In the genomic region with DNA sequence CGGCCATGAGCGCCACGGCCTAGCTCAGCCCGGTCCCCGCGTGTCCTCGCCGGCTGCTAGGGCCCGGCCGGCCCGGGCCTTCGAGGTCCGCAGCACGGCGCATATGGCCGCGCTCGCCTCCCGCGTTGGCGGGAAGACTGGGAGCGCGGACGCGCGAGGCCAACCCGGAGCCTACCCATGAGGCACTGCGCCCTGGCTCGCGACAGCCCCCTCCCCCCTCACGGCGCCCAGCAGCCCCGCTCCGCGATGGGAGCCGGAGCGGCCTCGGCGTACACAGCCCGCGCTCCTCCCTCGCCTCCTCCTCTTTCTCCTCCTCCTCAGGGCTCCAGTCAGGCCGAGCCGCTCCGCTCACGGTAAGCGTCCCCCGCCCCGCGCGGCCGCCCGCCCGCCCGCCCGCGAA, we compare ENCODE assay signal across 8 mouse cellular contexts. TPM values are rescaled to one million over a fixed set of nuclear protein-coding genes. Genes with fewer than 3 reads are reported as not detected.
DNase-seq lines count a peak whose midpoint lies in the region; ATAC-seq and TF ChIP-seq lines count a peak whose summit lies in the region.

TSS of gene Zfp280d (plus strand) at position 184 of the 400 bp plus-strand sequence.

- DNase-seq in Patski (ENCODE audit: low read depth, low spot score) = no peak
- peak; percentile 94 to 95 for DNase-seq in cerebellum, postnatal 14 days
- peak; percentile 69 to 77 for DNase-seq in frontal cortex, postnatal 25 days (ENCODE audit: low spot score in 2 of 2)
- DNase-seq in hindbrain, embryonic 14.5 days (ENCODE audit: low spot score) = peak; percentile 89
- peak; percentile 90 for DNase-seq in layer of hippocampus, postnatal 36 days
- DNase-seq in lung, postnatal 36 days = peak; percentile 96
- DNase-seq in retina, postnatal 1 day = peak; percentile 96
- peak; percentile 77 to 91 for DNase-seq in urinary bladder, adult 18-20 months (ENCODE audit: low spot score in 2 of 2)

- 2% methylated on average over 38 of the region's 57 CpGs for WGBS in hindbrain, embryonic 14.5 days

- TF ChIP-seq CTCF in Patski (IDR thresholded peaks at IDR 0.05) = no peak

- peak; percentile 90 for ATAC-seq in Patski
- peak; percentile 99 for ATAC-seq in hindbrain, embryonic 14.5 days (ENCODE audit: low FRiP score)

- no peaks in the 10 kb centered on the region for H3K9me3 ChIP-seq in hindbrain, embryonic 14.5 days (ENCODE audit: control insufficient read depth, low read length)

- in situ Hi-C loops in Patski (cut with MboI; ENCODE audit: low pct_unique_long_range_greater_than_20kb) = no loop called here

- H3K9ac ChIP-seq in hindbrain, embryonic 14.5 days = peak within 1 kb of the TSS; percentile 93

- POLR2A ChIA-PET in Patski (lab: Charles Lee) = no interaction called here

- H3K36me3 ChIP-seq in hindbrain, embryonic 14.5 days (replicated peaks; ENCODE audit: control insufficient read depth, insufficient read depth) = no peaks in the 10 kb centered on the region

- peak within 1 kb of the TSS; percentile 64 for H3K4me3 ChIP-seq in hindbrain, embryonic 14.5 days (replicated peaks; ENCODE audit: low read length)

- CTCF ChIA-PET in Patski (lab: Charles Lee) = no interaction called here

- H3K27me3 ChIP-seq in Patski = no peaks in the 10 kb centered on the region
- H3K27me3 ChIP-seq in hindbrain, embryonic 14.5 days (ENCODE audit: control insufficient read depth, insufficient read depth, low read length) = no peaks in the 10 kb centered on the region

- H3K4me1 ChIP-seq in hindbrain, embryonic 14.5 days (replicated peaks; ENCODE audit: control insufficient read depth, insufficient read depth, low read length) = peaks cover 18% of the 10 kb centered on the region

- H3K4me2 ChIP-seq in hindbrain, embryonic 14.5 days (replicated peaks) = peak within 1 kb of the TSS; percentile 63

- H3K27ac ChIP-seq in hindbrain, embryonic 14.5 days = peak within 1 kb of the TSS; percentile 100

RNA-seq across cellular contexts. Expression of gene Zfp280d, which starts in this region (rescaled TPM):
- polyA plus RNA-seq in Patski (2021) = 22.9 TPM
- 40.7 and 44.8 TPM in 2 replicates for polyA plus RNA-seq in hindbrain, embryonic 14.5 days (2014; fragmentation: Nextera tagmentation; extraction: Ambion mirVana)
- 10 to 100 TPM; 53.7 to 60.4 TPM for total RNA-seq in layer of hippocampus, postnatal 36 days (2021)
